Mouse (Mus musculus): ENCODE results near the gene Gpx8. TPM values are rescaled to one million over a fixed set of nuclear protein-coding genes. Genes with fewer than 3 reads are reported as not detected.

The Gpx8 gene
- 169 and 172 TPM in 2 replicates for polyA plus RNA-seq (2015; fragmentation: Nextera tagmentation; extraction: Ambion mirVana)

DNA sequence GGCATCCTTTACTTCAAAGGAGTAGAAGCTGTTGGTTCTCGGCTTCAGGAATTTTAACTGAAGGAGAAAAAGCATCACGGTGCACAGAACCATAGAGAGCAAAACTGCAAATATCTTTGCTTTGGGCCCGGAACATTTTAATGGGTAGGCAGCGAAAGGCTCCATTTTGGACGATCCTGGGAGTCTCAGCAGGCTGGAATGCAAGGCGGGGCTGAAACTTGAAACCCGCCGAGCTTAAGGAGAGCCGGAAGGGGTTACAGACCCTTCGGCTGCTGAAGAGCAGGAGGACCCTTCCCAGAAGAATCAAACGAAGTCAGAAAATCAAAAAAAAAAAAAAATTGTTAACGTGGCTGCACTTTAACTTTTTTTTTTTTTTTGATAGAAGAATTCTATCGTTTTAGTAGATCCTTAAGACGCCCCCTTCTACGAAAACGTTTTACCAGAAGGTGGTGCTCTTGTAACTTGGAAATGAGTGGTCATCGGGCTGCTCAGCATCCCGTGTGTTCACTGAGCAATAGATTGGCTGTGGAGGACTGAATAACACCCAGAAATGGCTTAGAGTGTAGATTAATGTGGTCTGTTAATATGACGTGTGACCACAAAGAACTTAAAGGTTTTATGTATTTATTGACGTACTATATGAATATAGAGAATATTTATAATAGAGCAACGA is at the start of gene Gpx8:
TSS of gene Gpx8 (minus strand) at position 200 of the 673 bp plus-strand sequence.
- Histone ChIP-seq H3K9me3 (ENCODE audit: control insufficient read depth, low read length) (no peaks in the 10 kb centered on the region), H3K4me1 (replicated peaks; ENCODE audit: control insufficient read depth, insufficient read depth, low read length) (peaks cover 9% of the 10 kb centered on the region; the same call in 1 of the 2 replicates), H3K9ac (ENCODE audit: low read length) (peak within 1 kb of the TSS; percentile 71), H3K27me3 (ENCODE audit: control insufficient read depth, insufficient read depth, low read depth, low read length) (no peaks in the 10 kb centered on the region), H3K4me2 (ENCODE audit: low read depth, low read length) (peak within 1 kb of the TSS; percentile 78), H3K27ac (ENCODE audit: low read length) (peak within 1 kb of the TSS; percentile 83), H3K4me3 (ENCODE audit: low read length) (peak within 1 kb of the TSS; percentile 59), H3K36me3 (ENCODE audit: control insufficient read depth, insufficient read depth, low read length) (peaks cover 9% of the 10 kb centered on the region)
- 3% methylated on average over 21 of the region's 21 CpGs for WGBS
- ATAC-seq (ENCODE audit: low read depth), result peak; percentile 94

DNA sequence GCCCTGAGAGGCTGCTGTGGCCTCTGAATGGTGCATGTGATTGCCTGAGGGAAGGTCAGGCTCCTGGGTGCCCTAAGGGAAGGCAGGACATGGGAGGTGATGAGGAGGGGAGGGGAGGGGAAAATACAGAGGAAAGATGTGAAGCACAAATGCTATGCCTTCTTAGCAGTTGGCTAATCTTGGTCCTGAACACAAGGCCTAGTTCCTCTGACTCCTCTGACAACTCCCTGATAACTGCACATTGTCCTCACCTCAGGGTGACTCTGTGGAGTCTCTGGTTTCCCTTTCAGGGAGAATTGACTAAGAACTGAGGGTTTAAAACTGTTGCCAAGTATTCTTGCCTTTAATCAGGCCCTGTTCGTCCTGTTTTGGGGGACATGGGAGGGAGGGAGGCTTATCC is 48.4 kb upstream of the Gpx8 start:
- Histone ChIP-seq H3K27me3 (ENCODE audit: control insufficient read depth, insufficient read depth, low read depth, low read length) (no peaks in the 10 kb centered on the region), H3K4me3 (ENCODE audit: low read length) (no peak overlapping the region), H3K4me1 (replicated peaks; ENCODE audit: control insufficient read depth, insufficient read depth, low read length) (no peaks in the 10 kb centered on the region), H3K9me3 (ENCODE audit: control insufficient read depth, low read length) (no peaks in the 10 kb centered on the region), H3K36me3 (ENCODE audit: control insufficient read depth, insufficient read depth, low read length) (no peaks in the 10 kb centered on the region), H3K9ac (ENCODE audit: low read length) (no peak overlapping the region), H3K4me2 (ENCODE audit: low read depth, low read length) (no peak overlapping the region), H3K27ac (ENCODE audit: low read length) (no peak overlapping the region)
- 70% methylated on average over 1 of the region's 1 CpGs for WGBS
- ATAC-seq (ENCODE audit: low read depth), result no peak

DNA sequence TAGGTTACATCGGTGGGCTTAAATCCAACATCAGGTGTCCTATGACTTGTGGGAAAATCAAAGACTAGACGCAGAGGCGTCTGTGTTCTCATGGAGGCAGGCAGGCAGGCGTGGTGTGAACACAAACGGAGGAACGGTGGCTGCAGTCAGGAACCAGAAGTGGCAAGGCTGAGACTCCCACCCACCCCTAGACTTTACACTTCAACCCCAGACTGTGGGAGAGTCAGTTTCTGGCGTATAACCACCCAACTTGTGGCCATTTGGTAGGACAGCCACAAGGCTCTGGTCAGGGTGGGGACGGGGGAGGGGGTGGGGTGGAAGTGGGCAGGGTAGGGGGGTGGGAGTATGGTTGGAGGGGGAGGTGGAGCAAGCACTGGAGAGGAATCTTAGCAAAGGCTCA is 44.3 kb upstream of the Gpx8 start:
- Histone ChIP-seq H3K4me3 (ENCODE audit: low read length) (no peak overlapping the region), H3K4me2 (ENCODE audit: low read depth, low read length) (no peak overlapping the region), H3K4me1 (replicated peaks; ENCODE audit: control insufficient read depth, insufficient read depth, low read length) (no peaks in the 10 kb centered on the region), H3K27ac (ENCODE audit: low read length) (no peak overlapping the region), H3K9ac (ENCODE audit: low read length) (no peak overlapping the region), H3K36me3 (ENCODE audit: control insufficient read depth, insufficient read depth, low read length) (no peaks in the 10 kb centered on the region), H3K9me3 (ENCODE audit: control insufficient read depth, low read length) (no peaks in the 10 kb centered on the region), H3K27me3 (ENCODE audit: control insufficient read depth, insufficient read depth, low read depth, low read length) (no peaks in the 10 kb centered on the region)
- WGBS, result 53% methylated on average over 8 of the region's 8 CpGs
- ATAC-seq (ENCODE audit: low read depth), result no peak

DNA sequence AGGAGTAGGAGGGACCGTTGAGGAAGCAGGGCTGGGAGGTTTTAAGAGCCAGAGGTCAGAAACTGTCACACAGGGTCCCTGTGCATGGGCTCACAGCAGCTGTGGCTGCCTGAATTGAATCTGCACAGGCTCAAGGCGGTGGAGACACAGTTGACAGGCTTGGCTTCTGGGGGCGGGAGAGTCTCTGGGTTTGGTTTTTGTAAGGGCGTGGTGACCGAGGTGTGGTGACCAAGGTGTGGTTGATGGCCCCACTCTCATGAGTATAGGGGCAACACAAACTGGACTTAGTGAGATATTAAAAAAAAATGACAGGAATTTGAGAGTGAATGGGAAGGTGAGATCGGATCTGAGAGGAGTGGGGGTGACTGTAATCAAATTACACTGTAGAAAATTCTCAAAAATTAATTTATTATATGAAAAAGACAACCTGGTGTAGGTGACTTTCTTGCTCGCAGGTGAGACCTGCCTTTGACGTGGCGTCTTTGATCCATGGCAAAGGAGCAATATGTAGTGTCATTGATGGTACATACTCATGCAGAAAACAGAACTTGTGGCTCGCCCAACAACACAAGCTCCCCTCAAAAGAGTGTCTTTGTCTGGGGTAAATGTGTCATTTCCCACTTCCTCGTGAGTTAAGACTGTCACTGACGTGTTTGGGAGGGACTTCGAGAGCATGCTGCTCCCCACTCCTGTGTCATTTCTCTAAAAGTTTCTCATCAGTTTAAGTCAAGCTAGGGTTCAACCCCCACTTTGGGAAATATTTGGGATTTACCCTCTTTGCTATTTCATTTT is 41.2 kb upstream of the Gpx8 start:
- 71% methylated on average over 13 of the region's 13 CpGs for WGBS
- H3K4me3 ChIP-seq (ENCODE audit: low read length), result no peak overlapping the region
- no peaks in the 10 kb centered on the region for H3K27me3 ChIP-seq (ENCODE audit: control insufficient read depth, insufficient read depth, low read depth, low read length)
- no peak for ATAC-seq (ENCODE audit: low read depth)
- no peaks in the 10 kb centered on the region for H3K4me1 ChIP-seq (replicated peaks; ENCODE audit: control insufficient read depth, insufficient read depth, low read length)
- H3K9ac ChIP-seq (ENCODE audit: low read length), result no peak overlapping the region
- no peaks in the 10 kb centered on the region for H3K36me3 ChIP-seq (ENCODE audit: control insufficient read depth, insufficient read depth, low read length)
- no peak overlapping the region for H3K27ac ChIP-seq (ENCODE audit: low read length)
- no peak overlapping the region for H3K4me2 ChIP-seq (ENCODE audit: low read depth, low read length)
- no peaks in the 10 kb centered on the region for H3K9me3 ChIP-seq (ENCODE audit: control insufficient read depth, low read length)

DNA sequence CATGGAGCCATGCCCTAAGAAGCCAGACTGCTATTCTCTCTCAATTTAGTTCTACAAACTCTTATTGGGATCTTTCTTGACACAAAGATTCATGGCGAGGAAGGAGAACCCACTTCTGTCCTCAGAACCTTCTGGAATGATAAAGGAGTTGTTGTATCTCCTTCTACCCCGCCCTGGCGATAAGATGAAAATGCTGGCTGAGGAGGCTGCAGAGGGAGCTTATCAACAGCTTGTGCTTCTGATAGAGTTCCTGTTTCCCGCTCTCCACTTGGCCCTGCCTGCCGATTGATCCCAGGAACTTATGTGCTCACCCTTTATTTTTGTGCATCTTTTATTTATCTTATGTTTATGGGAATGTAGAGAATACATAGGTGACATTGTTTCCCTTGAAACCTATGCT is 38.5 kb upstream of the Gpx8 start:
- H3K36me3 ChIP-seq (ENCODE audit: control insufficient read depth, insufficient read depth, low read length), result no peaks in the 10 kb centered on the region
- H3K9me3 ChIP-seq (ENCODE audit: control insufficient read depth, low read length), result no peaks in the 10 kb centered on the region
- H3K9ac ChIP-seq (ENCODE audit: low read length), result no peak overlapping the region
- H3K27me3 ChIP-seq (ENCODE audit: control insufficient read depth, insufficient read depth, low read depth, low read length), result no peaks in the 10 kb centered on the region
- H3K27ac ChIP-seq (ENCODE audit: low read length), result no peak overlapping the region
- no peaks in the 10 kb centered on the region for H3K4me1 ChIP-seq (replicated peaks; ENCODE audit: control insufficient read depth, insufficient read depth, low read length)
- ATAC-seq (ENCODE audit: low read depth), result no peak
- no peak overlapping the region for H3K4me3 ChIP-seq (ENCODE audit: low read length)
- 53% methylated on average over 5 of the region's 5 CpGs for WGBS
- H3K4me2 ChIP-seq (ENCODE audit: low read depth, low read length), result no peak overlapping the region

DNA sequence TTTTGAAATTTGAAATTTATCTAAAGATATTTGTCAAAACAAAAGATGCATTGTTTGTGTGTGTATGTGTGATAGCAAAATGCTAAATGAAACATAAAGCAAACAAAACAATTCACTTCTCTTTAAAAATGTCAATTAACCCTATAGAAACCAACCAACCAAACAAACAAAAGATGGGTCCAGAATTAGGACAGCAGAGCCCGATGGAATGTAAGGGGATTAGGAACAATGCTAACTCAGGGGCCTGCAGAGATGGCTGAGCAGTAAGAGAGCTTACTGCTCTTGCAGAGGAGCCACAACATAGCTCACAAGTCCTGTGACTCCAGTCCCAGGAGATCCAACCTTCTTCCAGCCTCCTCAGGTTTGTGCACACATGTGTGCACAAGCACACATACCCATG is 35.9 kb upstream of the Gpx8 start:
- Histone ChIP-seq H3K27ac (ENCODE audit: low read length) (no peak overlapping the region), H3K9ac (ENCODE audit: low read length) (no peak overlapping the region), H3K27me3 (ENCODE audit: control insufficient read depth, insufficient read depth, low read depth, low read length) (no peaks in the 10 kb centered on the region), H3K4me3 (ENCODE audit: low read length) (no peak overlapping the region), H3K9me3 (ENCODE audit: control insufficient read depth, low read length) (no peaks in the 10 kb centered on the region), H3K36me3 (ENCODE audit: control insufficient read depth, insufficient read depth, low read length) (no peaks in the 10 kb centered on the region), H3K4me2 (ENCODE audit: low read depth, low read length) (no peak overlapping the region), H3K4me1 (replicated peaks; ENCODE audit: control insufficient read depth, insufficient read depth, low read length) (no peaks in the 10 kb centered on the region)
- WGBS, result 52% methylated on average over 1 of the region's 1 CpGs
- no peak for ATAC-seq (ENCODE audit: low read depth)

DNA sequence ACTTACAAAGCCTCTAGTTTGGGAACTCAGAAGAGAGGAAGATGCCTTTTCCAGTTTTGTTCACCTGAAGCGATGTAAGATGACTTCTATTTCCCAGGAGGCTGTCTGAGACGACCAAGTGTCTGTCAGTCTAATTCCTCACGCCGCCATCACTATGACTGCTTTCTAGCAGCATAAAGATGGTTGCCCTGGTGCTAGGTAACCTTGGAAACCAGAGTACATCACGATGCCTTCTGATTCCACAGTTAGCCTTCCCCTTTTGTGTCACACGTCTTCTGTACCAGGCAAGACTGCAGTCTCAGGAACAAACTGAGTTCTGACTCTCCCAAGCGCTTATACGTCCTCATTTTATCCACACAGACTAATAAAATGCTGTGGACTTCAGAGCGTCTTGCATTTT is 32.8 kb upstream of the Gpx8 start:
- H3K36me3 ChIP-seq (ENCODE audit: control insufficient read depth, insufficient read depth, low read length), result no peaks in the 10 kb centered on the region
- H3K9ac ChIP-seq (ENCODE audit: low read length), result no peak overlapping the region
- 79% methylated on average over 9 of the region's 9 CpGs for WGBS
- ATAC-seq (ENCODE audit: low read depth), result no peak
- no peaks in the 10 kb centered on the region for H3K4me1 ChIP-seq (replicated peaks; ENCODE audit: control insufficient read depth, insufficient read depth, low read length)
- no peak overlapping the region for H3K4me3 ChIP-seq (ENCODE audit: low read length)
- H3K9me3 ChIP-seq (ENCODE audit: control insufficient read depth, low read length), result no peaks in the 10 kb centered on the region
- H3K27ac ChIP-seq (ENCODE audit: low read length), result no peak overlapping the region
- H3K27me3 ChIP-seq (ENCODE audit: control insufficient read depth, insufficient read depth, low read depth, low read length), result no peaks in the 10 kb centered on the region
- H3K4me2 ChIP-seq (ENCODE audit: low read depth, low read length), result no peak overlapping the region

DNA sequence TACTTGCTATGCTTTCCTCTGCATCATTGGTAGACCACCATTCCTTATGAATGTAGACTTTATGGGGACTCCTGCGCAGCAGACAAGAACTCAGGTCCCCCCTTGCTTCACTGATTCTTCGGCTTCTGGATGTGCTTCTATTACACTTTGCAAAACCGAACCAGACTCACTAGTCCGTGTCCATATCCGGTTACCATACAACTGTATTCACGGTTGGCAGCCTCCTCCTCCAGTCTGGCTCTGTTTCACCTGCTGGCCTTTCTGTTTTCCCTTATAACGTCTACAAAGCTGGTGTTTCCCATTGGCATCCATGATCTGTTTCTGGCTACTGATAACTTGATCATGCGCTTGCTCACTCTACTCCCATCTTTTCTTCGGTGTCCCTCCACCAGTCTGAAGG is 18.3 kb upstream of the Gpx8 start:
- H3K27me3 ChIP-seq (ENCODE audit: control insufficient read depth, insufficient read depth, low read depth, low read length), result no peaks in the 10 kb centered on the region
- 89% methylated on average over 9 of the region's 9 CpGs for WGBS
- H3K4me2 ChIP-seq (ENCODE audit: low read depth, low read length), result no peak overlapping the region
- no peak overlapping the region for H3K27ac ChIP-seq (ENCODE audit: low read length)
- H3K36me3 ChIP-seq (ENCODE audit: control insufficient read depth, insufficient read depth, low read length), result no peaks in the 10 kb centered on the region
- ATAC-seq (ENCODE audit: low read depth), result no peak
- H3K9me3 ChIP-seq (ENCODE audit: control insufficient read depth, low read length), result no peaks in the 10 kb centered on the region
- H3K4me1 ChIP-seq (replicated peaks; ENCODE audit: control insufficient read depth, insufficient read depth, low read length), result no peaks in the 10 kb centered on the region
- H3K4me3 ChIP-seq (ENCODE audit: low read length), result no peak overlapping the region
- no peak overlapping the region for H3K9ac ChIP-seq (ENCODE audit: low read length)

DNA sequence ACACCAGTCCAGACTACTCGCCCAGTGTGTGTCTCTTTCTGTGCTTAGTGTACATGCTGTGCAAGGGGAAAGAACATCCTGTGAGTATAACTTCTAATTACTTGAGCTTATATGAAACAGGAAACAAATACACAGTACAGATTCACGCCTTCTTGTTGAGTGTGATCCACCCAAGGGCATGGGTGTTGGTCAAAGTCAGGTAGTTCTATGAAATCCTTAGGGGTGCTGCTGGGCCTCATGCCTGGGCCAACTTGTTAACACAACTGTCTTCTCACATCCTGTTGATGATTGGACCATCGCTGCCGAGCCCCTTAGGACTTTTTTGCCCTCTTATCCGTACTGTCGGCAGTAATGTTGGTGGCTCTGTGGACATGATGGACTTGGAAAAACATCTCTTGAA is 15.5 kb upstream of the Gpx8 start:
- WGBS, result 74% methylated on average over 6 of the region's 6 CpGs
- Histone ChIP-seq H3K4me3 (ENCODE audit: low read length) (no peak overlapping the region), H3K9ac (ENCODE audit: low read length) (no peak overlapping the region), H3K36me3 (ENCODE audit: control insufficient read depth, insufficient read depth, low read length) (no peaks in the 10 kb centered on the region), H3K27me3 (ENCODE audit: control insufficient read depth, insufficient read depth, low read depth, low read length) (no peaks in the 10 kb centered on the region), H3K27ac (ENCODE audit: low read length) (no peak overlapping the region), H3K9me3 (ENCODE audit: control insufficient read depth, low read length) (no peaks in the 10 kb centered on the region), H3K4me1 (replicated peaks; ENCODE audit: control insufficient read depth, insufficient read depth, low read length) (no peaks in the 10 kb centered on the region), H3K4me2 (ENCODE audit: low read depth, low read length) (no peak overlapping the region)
- no peak for ATAC-seq (ENCODE audit: low read depth)

All from lung, embryonic 16.5 days (tissue).